Comparison of ENCODE assay signal across 9 mouse cellular contexts in genomic region chr2:142813033-142813432, GRCm38 (mm10).
DNase-seq lines count a peak whose midpoint lies in the region; ATAC-seq and TF ChIP-seq lines count a peak whose summit lies in the region.
"Had no signal": no experiment of that assay in that cellular context is flagged by ENCODE, and none has a peak within 500 bp of the region (broad histone marks: within the 10 kb centered on the region; RNA-seq: fewer than 3 reads in every experiment).

No protein-coding gene starts in this region.

- intact Hi-C loops in heart, postnatal 36 days (cut with DNase I) = loop anchor here (10.0 kb wide), 1 partner anchor 558 kb away; no protein-coding TSS in a partner anchor
- intact Hi-C loops in gastrocnemius, postnatal 14 days (cut with DNase I; ENCODE audit: low total_unique reads) = no loop called here

- no peaks in the 10 kb centered on the region for H3K9me3 ChIP-seq in lung, embryonic 14.5 days (ENCODE audit: low read depth, low read length)
- H3K9me3 ChIP-seq: embryonic facial prominence, embryonic 15.5 days had no signal

- WGBS in lung, embryonic 14.5 days = 28% methylated on average over 2 of the region's 2 CpGs

- no peak overlapping the region for H3K27ac ChIP-seq in lung, embryonic 14.5 days (ENCODE audit: low read depth)
- H3K27ac ChIP-seq: embryonic facial prominence, embryonic 15.5 days had no signal

- peak; percentile 87; the same call in 1 of the 2 replicates for ATAC-seq in lung, embryonic 14.5 days (ENCODE audit: insufficient read depth)

- DNase-seq in 3T3-L1 (ENCODE audit: low read depth, low spot score) (peak; percentile 89), MEL-GATA-1-ER (ENCODE audit: extremely low read depth, low read depth) (peak; percentile 39)
- peak; percentile 85 for DNase-seq in embryo, embryonic 10 days (ENCODE audit: low spot score)
- DNase-seq in heart, postnatal 36 days = peak; percentile 3 to 28
- peak; percentile 29 to 45 for DNase-seq in kidney, postnatal 4 days
- DNase-seq in lung, embryonic 14.5 days = peak; percentile 91
- DNase-seq in retina, postnatal 7 days (ENCODE audit: low read depth, low spot score) = peak; percentile 52
- no peak for DNase-seq in gastrocnemius, postnatal 14 days

- H3K27me3 ChIP-seq in lung, embryonic 14.5 days (ENCODE audit: insufficient read depth, low read length) = no peaks in the 10 kb centered on the region
- H3K27me3 ChIP-seq: embryonic facial prominence, embryonic 15.5 days had no signal

- H3K4me3 ChIP-seq in lung, embryonic 14.5 days (ENCODE audit: low read depth, low read length) = no peak overlapping the region
- H3K4me3 ChIP-seq: embryonic facial prominence, embryonic 15.5 days had no signal

- H3K36me3 ChIP-seq in lung, embryonic 14.5 days (ENCODE audit: insufficient read depth) = no peaks in the 10 kb centered on the region
- H3K36me3 ChIP-seq: embryonic facial prominence, embryonic 15.5 days had no signal

- no peaks in the 10 kb centered on the region for H3K4me1 ChIP-seq in lung, embryonic 14.5 days (ENCODE audit: insufficient read depth)
- H3K4me1 ChIP-seq: embryonic facial prominence, embryonic 15.5 days had no signal

- peak; percentile 75 for TF ChIP-seq CTCF in lung, embryonic 14.5 days (IDR thresholded peaks at IDR 0.05; ENCODE audit: low read depth)

- H3K4me2 ChIP-seq in lung, embryonic 14.5 days = no peak overlapping the region
- H3K4me2 ChIP-seq: embryonic facial prominence, embryonic 15.5 days had no signal

- H3K9ac ChIP-seq in lung, embryonic 14.5 days = no peak overlapping the region
- H3K9ac ChIP-seq: embryonic facial prominence, embryonic 15.5 days had no signal
